Mouse (Mus musculus): ENCODE measurements around the gene Prp2. TPM values are rescaled to one million over a fixed set of nuclear protein-coding genes. Genes with fewer than 3 reads are reported as not detected.

Prp2 gene
- not detected for polyA plus RNA-seq (2014; fragmentation: Illumina TruSeq; extraction: RNeasy Lipid Tissue Mini Kit (QIAGEN cat#74804); ENCODE audit: low read depth, low replicate concordance)

DNA sequence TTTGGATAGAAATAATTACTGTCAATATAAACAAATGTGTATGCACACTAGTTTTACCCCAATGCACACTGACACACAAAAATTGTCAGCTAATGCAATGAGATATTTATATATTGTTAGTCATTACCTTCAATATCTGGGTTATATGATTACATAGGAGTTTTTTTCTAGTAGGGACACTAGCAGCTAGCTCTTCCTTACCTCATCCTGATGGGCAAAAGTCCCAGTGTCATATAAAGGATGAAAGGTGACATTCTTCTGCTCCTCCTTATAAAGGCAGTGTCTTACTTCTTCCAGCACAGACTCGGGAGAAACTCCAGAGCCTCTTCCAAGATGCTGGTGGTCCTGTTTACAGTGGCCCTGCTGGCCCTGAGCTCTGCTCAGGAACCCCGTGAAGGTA, at the start of gene Prp2:
TSS of gene Prp2 (plus strand) at position 301 of the 400 bp plus-strand sequence.

DNA sequence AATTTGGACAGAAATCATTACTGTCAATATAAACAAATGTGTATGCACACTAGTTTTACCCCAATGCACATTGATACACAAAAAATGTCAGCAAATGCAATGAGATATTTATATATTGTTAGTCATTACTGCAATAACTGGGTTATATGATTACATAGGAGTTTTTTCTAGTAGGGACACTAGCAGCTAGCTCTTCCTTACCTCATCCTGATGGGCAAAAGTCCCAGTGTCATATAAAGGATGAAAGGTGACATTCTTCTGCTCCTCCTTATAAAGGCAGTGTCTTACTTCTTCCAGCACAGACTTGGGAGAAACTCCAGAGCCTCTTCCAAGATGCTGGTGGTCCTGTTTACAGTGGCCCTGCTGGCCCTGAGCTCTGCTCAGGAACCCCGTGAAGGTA, 26.2 kb upstream of the Prp2 start, which contains the start of gene Prh1:
TSS of gene Prh1 (plus strand) at position 301 of the 400 bp plus-strand sequence.

Other genes starting within 250 kb of the Prp2 start
- gene Gm8882, start 231.8 kb upstream of the Prp2 start, polyA plus RNA-seq (2014; fragmentation: Illumina TruSeq; extraction: RNeasy Lipid Tissue Mini Kit (QIAGEN cat#74804); ENCODE audit: low read depth, low replicate concordance): not detected
- not detected for gene Prh1, start 26.1 kb upstream of the Prp2 start, polyA plus RNA-seq (2014; fragmentation: Illumina TruSeq; extraction: RNeasy Lipid Tissue Mini Kit (QIAGEN cat#74804); ENCODE audit: low read depth, low replicate concordance)
- not detected for gene A630073D07Rik, start 55.6 kb downstream of the Prp2 start, polyA plus RNA-seq (2014; fragmentation: Illumina TruSeq; extraction: RNeasy Lipid Tissue Mini Kit (QIAGEN cat#74804); ENCODE audit: low read depth, low replicate concordance)
- not detected for gene Tas2r120, start 61.0 kb downstream of the Prp2 start, polyA plus RNA-seq (2014; fragmentation: Illumina TruSeq; extraction: RNeasy Lipid Tissue Mini Kit (QIAGEN cat#74804); ENCODE audit: low read depth, low replicate concordance)
- gene Tas2r121, start 105.1 kb downstream of the Prp2 start, polyA plus RNA-seq (2014; fragmentation: Illumina TruSeq; extraction: RNeasy Lipid Tissue Mini Kit (QIAGEN cat#74804); ENCODE audit: low read depth, low replicate concordance): not detected
- gene Tas2r122, start 116.0 kb downstream of the Prp2 start, polyA plus RNA-seq (2014; fragmentation: Illumina TruSeq; extraction: RNeasy Lipid Tissue Mini Kit (QIAGEN cat#74804); ENCODE audit: low read depth, low replicate concordance): not detected
- not detected for gene Tas2r115, start 142.1 kb downstream of the Prp2 start, polyA plus RNA-seq (2014; fragmentation: Illumina TruSeq; extraction: RNeasy Lipid Tissue Mini Kit (QIAGEN cat#74804); ENCODE audit: low read depth, low replicate concordance)
- gene Tas2r124, start 158.8 kb downstream of the Prp2 start, polyA plus RNA-seq (2014; fragmentation: Illumina TruSeq; extraction: RNeasy Lipid Tissue Mini Kit (QIAGEN cat#74804); ENCODE audit: low read depth, low replicate concordance): not detected
- gene Tas2r102, start 166.2 kb downstream of the Prp2 start, polyA plus RNA-seq (2014; fragmentation: Illumina TruSeq; extraction: RNeasy Lipid Tissue Mini Kit (QIAGEN cat#74804); ENCODE audit: low read depth, low replicate concordance): not detected
- not detected for gene Tas2r136, start 182.2 kb downstream of the Prp2 start, polyA plus RNA-seq (2014; fragmentation: Illumina TruSeq; extraction: RNeasy Lipid Tissue Mini Kit (QIAGEN cat#74804); ENCODE audit: low read depth, low replicate concordance)
- gene Tas2r117, start 206.9 kb downstream of the Prp2 start, polyA plus RNA-seq (2014; fragmentation: Illumina TruSeq; extraction: RNeasy Lipid Tissue Mini Kit (QIAGEN cat#74804); ENCODE audit: low read depth, low replicate concordance): not detected

Measured in heart, adult 10 weeks (tissue).